Mouse (Mus musculus) liver, embryonic 16.5 days (tissue): ENCODE data around the gene Tead4. TPM values are rescaled to one million over a fixed set of nuclear protein-coding genes. Genes with fewer than 3 reads are reported as not detected.

Experiments used
- ATAC-seq: fragments of 200-750 bp; cut with Nextera tagmentation; 2 replicates; pipeline ENCODE4 v1.8.0; 2017; ENCODE audit warnings: low read depth, mild to moderate bottlenecking, moderate number of reproducible peaks, moderate library complexity
- H3K27ac ChIP-seq: fragments of 300-500 bp; sonication (generic); 2 replicates; pipeline ENCODE4 v1.5.1; 2014; ENCODE audit warnings: mild to moderate bottlenecking, low read length
- H3K27me3 ChIP-seq: fragments of 300-500 bp; sonication (generic); 2 replicates; pipeline ENCODE4 v1.6.1; 2014; ENCODE audit warnings: low read depth, low read length, mixed read lengths; ENCODE audit not compliant: control insufficient read depth, insufficient read depth
- H3K36me3 ChIP-seq: fragments of 300-500 bp; sonication (generic); 2 replicates; pipeline ENCODE4 v1.6.1; 2014; ENCODE audit warnings: mild to moderate bottlenecking; ENCODE audit not compliant: control insufficient read depth, insufficient read depth
- H3K4me1 ChIP-seq: fragments of 300-500 bp; sonication (generic); 2 replicates; pipeline ENCODE4 v1.6.1; 2014; ENCODE audit warnings: low read depth, low read length, mixed read lengths; ENCODE audit not compliant: control insufficient read depth
- H3K4me2 ChIP-seq: fragments of 300-500 bp; sonication (generic); 2 replicates; pipeline ENCODE4 v1.6.1; 2014; ENCODE audit warnings: low read depth, low read length, mixed read lengths
- H3K4me3 ChIP-seq: fragments of 300-500 bp; sonication (generic); 2 replicates; pipeline ENCODE4 v1.5.1; 2014; ENCODE audit warnings: low read depth, mild to moderate bottlenecking, low read length
- H3K9ac ChIP-seq: fragments of 300-500 bp; sonication (generic); 2 replicates; pipeline ENCODE4 v1.6.1; 2014; ENCODE audit warnings: low read depth, low read length
- H3K9me3 ChIP-seq: fragments of 300-500 bp; sonication (generic); replicated peaks from 2 replicates; pipeline ENCODE4 v1.6.1; 2016; ENCODE audit warnings: low read length; ENCODE audit not compliant: control insufficient read depth
- WGBS: fragments of 180-500 bp; shearing (Covaris S2); extraction: QIAGEN DNeasy Blood & Tissue Kit; methylation state at CpG from one replicate; pipeline ENCODE4 v1.1.7; 2014; ENCODE audit not compliant: insufficient replicate concordance; 5-methylcytosine and 5-hydroxymethylcytosine counted together
- polyA plus RNA-seq: library from polyadenylated mRNA; unstranded; fragments of >200 nt; fragmentation: Nextera tagmentation; extraction: Ambion mirVana; gene quantifications from 2 replicates; pipeline ENCODE4 v1.2.1, GENCODE M21; 2015

Tead4 gene
- polyA plus RNA-seq: 0.44 and 0.51 TPM in 2 replicates

- H3K4me2 ChIP-seq: peak within 1 kb of the TSS; percentile 52
- peak within 1 kb of the TSS; percentile 60 for H3K4me3 ChIP-seq
- H3K27ac ChIP-seq: peak within 1 kb of the TSS; percentile 30; the same call in 1 of the 2 replicates
- H3K9ac ChIP-seq: peak within 1 kb of the TSS; percentile 43
- H3K9me3 ChIP-seq: no peaks in the 10 kb centered on the region
- H3K36me3 ChIP-seq: no peaks in the 10 kb centered on the region
- H3K4me1 ChIP-seq: no peaks in the 10 kb centered on the region; the same call in none of the 2 replicates
- WGBS: under 1% methylated on average over 72 of the region's 81 CpGs
- peak; percentile 76 for ATAC-seq
- H3K27me3 ChIP-seq: peaks cover 40% of the 10 kb centered on the region
These were observed at the start of gene Tead4 for GRCm38 (mm10) chr6:128300134-128301001. Gene Tead4, minus strand, starts transcription at chr6:128300823.

GRCm38 (mm10) chr6:128349711-128350110, 49.1 kb upstream of the Tead4 start:
- H3K27me3 ChIP-seq: peaks cover 8% of the 10 kb centered on the region
- ATAC-seq: no peak
- H3K4me2 ChIP-seq: no peak overlapping the region
- no peaks in the 10 kb centered on the region for H3K36me3 ChIP-seq
- WGBS: 45% methylated on average over 7 of the region's 7 CpGs
- no peak overlapping the region for H3K27ac ChIP-seq
- no peak overlapping the region for H3K9ac ChIP-seq
- H3K4me1 ChIP-seq: no peaks in the 10 kb centered on the region
- no peak overlapping the region for H3K4me3 ChIP-seq
- no peaks in the 10 kb centered on the region for H3K9me3 ChIP-seq

- Histone ChIP-seq H3K27ac (no peak overlapping the region), H3K4me1 (no peaks in the 10 kb centered on the region), H3K36me3 (no peaks in the 10 kb centered on the region), H3K9me3 (no peaks in the 10 kb centered on the region), H3K4me3 (no peak overlapping the region), H3K9ac (no peak overlapping the region), H3K27me3 (no peaks in the 10 kb centered on the region), H3K4me2 (no peak overlapping the region)
- ATAC-seq: no peak
- WGBS: 68% methylated on average over 6 of the region's 6 CpGs
These were observed 46.2 kb upstream of the Tead4 start for GRCm38 (mm10) chr6:128346782-128347181.

GRCm38 (mm10) chr6:128345623-128346022, 45.0 kb upstream of the Tead4 start:
- no peak overlapping the region for H3K27ac ChIP-seq
- H3K27me3 ChIP-seq: no peaks in the 10 kb centered on the region
- H3K4me1 ChIP-seq: no peaks in the 10 kb centered on the region
- H3K36me3 ChIP-seq: no peaks in the 10 kb centered on the region
- no peak overlapping the region for H3K4me2 ChIP-seq
- H3K9me3 ChIP-seq: no peaks in the 10 kb centered on the region
- no peak for ATAC-seq
- 16% methylated on average over 10 of the region's 10 CpGs for WGBS
- H3K4me3 ChIP-seq: no peak overlapping the region
- H3K9ac ChIP-seq: no peak overlapping the region

GRCm38 (mm10) chr6:128341956-128342723, 41.5 kb upstream of the Tead4 start:
- no peak for ATAC-seq
- WGBS: 77% methylated on average over 11 of the region's 11 CpGs
- no peak overlapping the region for H3K4me2 ChIP-seq
- peaks cover 2% of the 10 kb centered on the region; the same call in 1 of the 2 replicates for H3K4me1 ChIP-seq
- no peaks in the 10 kb centered on the region for H3K27me3 ChIP-seq
- no peaks in the 10 kb centered on the region for H3K36me3 ChIP-seq
- H3K4me3 ChIP-seq: no peak overlapping the region
- H3K9me3 ChIP-seq: no peaks in the 10 kb centered on the region
- H3K9ac ChIP-seq: no peak overlapping the region
- H3K27ac ChIP-seq: no peak overlapping the region

GRCm38 (mm10) chr6:128338876-128339275, 38.3 kb upstream of the Tead4 start:
- Histone ChIP-seq H3K4me1 (peaks cover 3% of the 10 kb centered on the region), H3K9me3 (no peaks in the 10 kb centered on the region), H3K36me3 (no peaks in the 10 kb centered on the region), H3K4me2 (no peak overlapping the region), H3K4me3 (no peak overlapping the region), H3K27me3 (no peaks in the 10 kb centered on the region), H3K9ac (no peak overlapping the region), H3K27ac (peak overlapping the region; percentile 22; the same call in 1 of the 2 replicates)
- 48% methylated on average over 5 of the region's 5 CpGs for WGBS
- peak; percentile 55 for ATAC-seq

- WGBS: 59% methylated on average over 7 of the region's 7 CpGs
- no peak overlapping the region for H3K27ac ChIP-seq
These were observed 36.8 kb upstream of the Tead4 start for GRCm38 (mm10) chr6:128337467-128337866.

GRCm38 (mm10) chr6:128334397-128335124, 33.9 kb upstream of the Tead4 start:
- peak; percentile 22; the same call in 1 of the 2 replicates for ATAC-seq
- H3K4me1 ChIP-seq: peaks cover 5% of the 10 kb centered on the region

More at GRCm38 (mm10) chr6:128337467-128337866, 36.8 kb upstream of the Tead4 start:
- H3K9ac ChIP-seq: no peak overlapping the region
- no peak overlapping the region for H3K4me2 ChIP-seq
- no peaks in the 10 kb centered on the region for H3K27me3 ChIP-seq
- no peaks in the 10 kb centered on the region for H3K9me3 ChIP-seq
- H3K4me1 ChIP-seq: peaks cover 5% of the 10 kb centered on the region
- ATAC-seq: no peak
- no peak overlapping the region for H3K4me3 ChIP-seq
- H3K36me3 ChIP-seq: no peaks in the 10 kb centered on the region

More at GRCm38 (mm10) chr6:128334397-128335124, 33.9 kb upstream of the Tead4 start:
- WGBS: 15% methylated on average over 12 of the region's 12 CpGs
- Histone ChIP-seq H3K9ac (no peak overlapping the region), H3K27ac (no peak overlapping the region), H3K4me3 (no peak overlapping the region), H3K27me3 (no peaks in the 10 kb centered on the region), H3K9me3 (no peaks in the 10 kb centered on the region), H3K4me2 (no peak overlapping the region), H3K36me3 (no peaks in the 10 kb centered on the region)
